Mouse (Mus musculus): Measurements from ENCODE around the gene Cyb5rl.

GRCm38 (mm10) chr4:107051889-107052288, 14.9 kb upstream of the Cyb5rl start:
- TF ChIP-seq CHD2 (IDR thresholded peaks at IDR 0.05; ENCODE audit: low read depth, low read length) (no peak), HCFC1 (IDR thresholded peaks at IDR 0.05; ENCODE audit: borderline replicate concordance, insufficient read depth, low read length) (no peak), ZC3H11A (IDR thresholded peaks at IDR 0.05; ENCODE audit: borderline replicate concordance, low read depth, low read length) (no peak), MAFK (IDR thresholded peaks at IDR 0.05; ENCODE audit: insufficient read depth, low read depth, low read length) (no peak)

Measured in ES-E14 (cell line).